Mouse (Mus musculus) myocyte (in vitro differentiated cells): ENCODE data around the gene Pgm5.

Experiments
- CEBPB ChIP-seq: IDR thresholded peaks from 2 replicates; pipeline ENCODE4 v1.6.1; 2011; ENCODE audit warnings: mild to moderate bottlenecking, moderate library complexity; ENCODE audit not compliant: poor library complexity, insufficient read depth, severe bottlenecking
- E2F4 ChIP-seq: IDR thresholded peaks from one replicate; pipeline ENCODE4 v1.6.1; 2011; ENCODE audit warnings: mild to moderate bottlenecking, control low read depth, moderate library complexity; ENCODE audit not compliant: insufficient read depth
- MAX ChIP-seq: IDR thresholded peaks from one replicate; pipeline ENCODE4 v1.6.1; 2011; ENCODE audit warnings: low read depth, mild to moderate bottlenecking, control low read depth
- MYOD1 ChIP-seq, 3 experiments: IDR thresholded peaks; one replicate each; pipeline ENCODE4 v1.6.1; 2011; ENCODE audit warnings: control low read depth in 2 of 3, low read depth in 2 of 3, mild to moderate bottlenecking in 2 of 3, moderate library complexity in 1 of 3; ENCODE audit not compliant: insufficient read length in 2 of 3, control insufficient read depth in 1 of 3
- POLR2A ChIP-seq: IDR thresholded peaks from one replicate; pipeline ENCODE4 v1.6.1; 2011; ENCODE audit warnings: low read depth, mild to moderate bottlenecking, control low read depth, moderate library complexity; ENCODE audit not compliant: insufficient read length
- POLR2AphosphoS2 ChIP-seq: IDR thresholded peaks from one replicate; pipeline ENCODE4 v1.6.1; 2011; ENCODE audit warnings: low read depth, control low read depth; ENCODE audit not compliant: insufficient read length
- SRF ChIP-seq: IDR thresholded peaks from one replicate; pipeline ENCODE4 v1.6.1; 2011; ENCODE audit warnings: low read depth; ENCODE audit not compliant: control insufficient read depth, insufficient read length
- TCF12 ChIP-seq: IDR thresholded peaks from one replicate; pipeline ENCODE4 v1.6.1; 2011; ENCODE audit warnings: mild to moderate bottlenecking, control low read depth; ENCODE audit not compliant: poor library complexity, insufficient read depth, severe bottlenecking
- TCF3 ChIP-seq: IDR thresholded peaks from one replicate; pipeline ENCODE4 v1.6.1; 2011; ENCODE audit warnings: low read depth, control low read depth; ENCODE audit not compliant: insufficient read length
- USF1 ChIP-seq: IDR thresholded peaks from one replicate; pipeline ENCODE4 v1.6.1; 2011; ENCODE audit warnings: low read depth, mild to moderate bottlenecking, control low read depth, moderate library complexity

GRCm38 (mm10) chr19:24653230-24653799, 208.3 kb downstream of the Pgm5 start:
- TF ChIP-seq MAX, result no peak
- TF ChIP-seq POLR2A, result no peak
- no peak for TF ChIP-seq TCF12
- TF ChIP-seq CEBPB, result no peak
- no peak for TF ChIP-seq MYOD1 (IDR thresholded peaks at IDR 0.05; ENCODE audit: control insufficient read depth in 1 of 3, insufficient read length in 2 of 3, low read depth in 2 of 3)
- TF ChIP-seq USF1, result no peak
- no peak for TF ChIP-seq TCF3
- no peak for TF ChIP-seq E2F4
- TF ChIP-seq SRF, result no peak
- no peak for TF ChIP-seq POLR2AphosphoS2
